Mouse (Mus musculus) cortical plate, adult 2 months (tissue): ENCODE data around the gene H2-M10.1.

Source experiments
- CTCF ChIP-seq: fragments of 200-500 bp; IDR thresholded peaks from 2 replicates; pipeline ENCODE4 v1.5.1; 2011; ENCODE audit warnings: mild to moderate bottlenecking, control low read depth, low read length; ENCODE audit not compliant: insufficient read depth; ENCODE audit errors: extremely low read depth
- POLR2A ChIP-seq: fragments of 200-500 bp; IDR thresholded peaks from 2 replicates; pipeline ENCODE4 v1.6.1; 2011; ENCODE audit warnings: mild to moderate bottlenecking, low read length, control low read depth; ENCODE audit not compliant: insufficient read depth; ENCODE audit errors: extremely low read depth

- TF ChIP-seq CTCF: no peak
- TF ChIP-seq POLR2A: no peak
Observed at GRCm38 (mm10) chr17:36314511-36314910, 11.4 kb downstream of the H2-M10.1 start.
